Mouse (Mus musculus): ENCODE data around the gene Grid2. TPM values are rescaled to one million over a fixed set of nuclear protein-coding genes. Genes with fewer than 3 reads are reported as not detected.

Grid2 gene
- total RNA-seq (2021) = not detected
- long read RNA-seq, experiment 1 = 0 reads
- long read RNA-seq, experiment 2 = 0 reads

DNA sequence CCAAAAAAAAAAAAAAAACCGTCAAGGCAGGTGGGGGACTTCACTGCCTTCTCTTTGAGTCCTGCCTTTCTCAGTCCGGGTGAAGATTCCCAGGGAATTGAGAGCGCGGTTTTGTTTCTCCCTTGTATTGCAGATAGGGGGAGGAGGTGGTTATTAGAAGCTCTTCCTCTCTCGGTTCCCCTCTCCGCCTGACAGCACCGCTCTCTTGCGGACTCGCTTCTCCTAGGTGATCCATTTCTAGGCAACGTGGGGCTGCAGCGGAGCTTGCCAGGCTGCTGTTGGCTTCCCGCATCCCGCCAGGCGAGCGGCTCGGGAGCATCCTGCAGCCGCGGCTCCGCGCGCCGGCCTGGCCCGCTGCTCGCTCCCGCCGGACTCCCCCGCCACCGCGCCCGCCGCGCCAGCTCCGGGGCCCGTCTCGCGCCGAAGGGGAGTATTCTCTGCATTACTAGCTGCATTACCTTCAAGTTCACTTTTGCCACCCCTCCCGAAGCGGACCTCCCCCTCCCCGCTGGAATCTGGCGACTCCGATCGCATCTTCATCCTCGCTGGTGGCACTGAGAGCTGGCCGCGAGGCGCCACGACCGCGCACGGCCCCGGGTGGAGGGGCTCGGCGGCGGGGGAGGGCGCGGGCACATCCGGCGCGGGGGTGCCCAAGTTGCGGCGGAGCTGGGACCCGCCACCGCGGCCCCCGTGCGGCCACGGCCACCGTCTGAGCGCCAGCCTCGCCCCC is at the start of gene Grid2:
Gene Grid2, plus strand, starts transcription at position 51 of the 730 bp plus-strand sequence.
- DNase-seq = peak; percentile 20
- TF ChIP-seq CTCF (IDR thresholded peaks at IDR 0.05) = no peak
- H3K4me3 ChIP-seq = peak within 1 kb of the TSS; percentile 69
- intact Hi-C loops (cut with DNase I) = no loop called here
- H3K27ac ChIP-seq = no peak within 1 kb of the TSS

DNA sequence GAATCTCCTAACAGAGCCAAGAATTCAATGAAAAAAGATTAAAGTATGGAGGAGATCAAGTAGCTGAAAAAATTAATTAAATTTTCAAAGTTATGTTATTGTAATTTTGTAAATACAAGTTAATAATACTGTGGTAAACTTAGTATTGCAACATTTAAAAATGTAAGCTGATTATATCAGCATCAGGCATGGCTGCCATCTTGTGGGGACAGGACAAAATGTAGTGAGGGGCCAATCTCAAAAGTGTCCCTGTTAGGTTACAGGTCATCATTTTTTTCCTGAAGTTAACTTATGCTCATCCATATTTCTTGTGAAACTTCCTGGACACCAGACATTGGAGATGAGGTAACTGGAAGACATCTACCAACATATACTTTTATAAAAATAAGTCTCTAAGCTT is 4.9 kb upstream of the Grid2 start:
- no peak for TF ChIP-seq CTCF (IDR thresholded peaks at IDR 0.05)
- no peak for DNase-seq
- intact Hi-C loops (cut with DNase I) = no loop called here
- Histone ChIP-seq H3K4me3 (no peak overlapping the region), H3K27ac (no peak overlapping the region)

DNA sequence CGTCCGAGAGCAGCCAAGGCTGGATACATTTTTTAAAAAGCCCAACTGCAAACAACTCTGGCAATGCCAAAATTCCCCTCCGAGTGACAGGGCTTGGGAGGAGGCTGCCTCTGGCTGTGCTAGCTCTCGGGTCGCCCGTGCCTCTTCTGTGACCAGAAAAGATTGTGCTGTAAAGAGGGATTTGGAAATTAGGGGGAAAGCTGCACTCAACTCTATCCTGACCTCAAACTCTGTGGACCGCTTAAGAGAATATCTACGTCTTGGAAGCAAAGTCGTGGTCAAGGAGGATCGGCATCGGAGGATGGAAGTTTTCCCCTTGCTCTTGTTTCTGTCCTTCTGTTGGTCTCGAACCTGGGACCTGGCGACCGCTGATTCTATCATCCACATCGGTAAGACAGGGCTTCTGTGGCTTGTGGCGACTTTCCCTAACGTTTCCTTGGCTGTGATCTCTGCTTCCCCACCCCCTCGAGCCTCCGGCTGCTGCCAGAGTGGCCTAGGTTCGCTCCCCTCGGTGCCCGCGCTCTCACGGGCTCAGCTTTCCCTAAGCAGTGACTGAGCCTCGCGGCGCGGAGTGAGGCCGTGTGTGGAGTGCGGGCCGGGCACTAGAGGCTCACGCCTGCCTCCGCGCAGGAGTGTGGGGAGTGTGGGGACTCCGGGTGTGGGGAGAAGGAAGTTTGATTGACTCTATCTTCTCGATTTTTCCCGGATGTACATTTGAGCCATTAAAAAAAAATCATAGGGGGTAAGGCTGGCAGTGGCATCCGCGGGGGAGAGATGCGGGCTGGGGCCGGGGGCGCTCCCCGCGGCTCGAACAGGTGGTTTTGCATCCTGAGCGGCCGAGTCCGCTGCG is 1.1 kb downstream of the Grid2 start:
- TF ChIP-seq CTCF (IDR thresholded peaks at IDR 0.05) = no peak
- no peak for DNase-seq
- no peak overlapping the region for H3K27ac ChIP-seq
- peak overlapping the region; percentile 69 for H3K4me3 ChIP-seq
- intact Hi-C loops (cut with DNase I) = no loop called here

DNA sequence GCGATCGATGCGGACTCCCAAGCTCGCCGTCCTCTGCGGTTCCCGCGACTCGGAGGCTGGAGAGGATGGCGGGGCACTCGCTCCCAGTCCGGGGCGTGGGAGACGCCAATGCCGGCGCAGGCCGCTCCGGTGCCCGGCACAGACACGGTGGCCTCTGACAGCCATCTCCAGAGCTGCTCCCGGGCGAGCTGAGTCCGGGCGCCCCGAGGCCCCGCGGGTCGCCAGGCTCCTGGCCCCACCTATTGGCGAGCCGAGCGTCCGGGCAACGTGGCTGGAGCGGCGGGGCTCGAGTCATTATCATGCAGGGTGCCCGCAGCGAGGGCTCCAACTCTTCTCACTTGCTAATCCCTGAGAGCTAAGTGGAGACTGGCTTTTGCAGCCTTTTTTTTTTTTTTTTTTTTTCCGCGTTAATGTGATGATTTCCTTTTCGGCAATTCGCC is 1.8 kb downstream of the Grid2 start:
- TF ChIP-seq CTCF (IDR thresholded peaks at IDR 0.05) = no peak
- DNase-seq = peak; percentile 21
- no peak overlapping the region for H3K27ac ChIP-seq
- H3K4me3 ChIP-seq = peak overlapping the region; percentile 69
- intact Hi-C loops (cut with DNase I) = no loop called here

DNA sequence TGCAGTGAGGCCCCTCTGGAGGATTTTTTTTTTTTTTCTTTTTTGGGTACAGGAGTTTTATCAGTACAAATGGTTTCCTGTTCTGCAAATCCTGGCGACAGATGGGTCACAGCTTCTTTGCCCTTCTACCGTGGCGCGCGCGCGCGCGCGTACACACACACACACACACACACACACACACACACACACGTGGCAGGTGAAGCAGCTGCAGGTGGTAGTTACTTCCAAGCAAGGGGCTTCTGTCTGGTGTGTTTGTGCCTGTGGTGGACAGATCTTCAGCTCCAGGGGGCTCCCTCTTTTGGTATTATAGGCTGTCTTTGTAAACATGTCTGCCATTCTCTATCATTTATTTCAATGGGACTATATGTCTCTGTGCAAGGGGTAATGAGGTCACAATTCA is 2.2 kb downstream of the Grid2 start:
- peak overlapping the region; percentile 69 for H3K4me3 ChIP-seq
- no peak for DNase-seq
- TF ChIP-seq CTCF (IDR thresholded peaks at IDR 0.05) = no peak
- intact Hi-C loops (cut with DNase I) = no loop called here
- H3K27ac ChIP-seq = no peak overlapping the region

DNA sequence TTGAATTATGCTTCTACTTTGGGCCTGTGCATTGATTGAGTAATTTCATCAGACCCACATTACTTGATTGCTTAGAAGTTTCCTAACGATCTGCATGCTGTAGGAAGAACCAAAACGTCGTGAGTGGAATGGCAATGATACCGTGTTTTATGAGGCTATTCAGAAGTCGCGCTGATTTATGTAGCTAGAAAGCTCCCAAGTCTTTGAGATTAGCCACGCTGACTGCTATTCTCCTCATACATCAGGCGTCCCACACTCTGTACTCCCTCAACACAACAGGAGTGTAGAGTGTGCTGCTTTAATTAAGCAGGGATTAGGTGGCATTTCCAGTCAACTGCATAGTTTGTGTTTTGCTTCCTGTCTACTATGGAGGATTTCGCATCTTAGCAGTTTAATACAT is 4.1 kb downstream of the Grid2 start:
- TF ChIP-seq CTCF (IDR thresholded peaks at IDR 0.05) = no peak
- Histone ChIP-seq H3K4me3 (no peak overlapping the region), H3K27ac (no peak overlapping the region)
- intact Hi-C loops (cut with DNase I) = no loop called here
- DNase-seq = no peak

DNA sequence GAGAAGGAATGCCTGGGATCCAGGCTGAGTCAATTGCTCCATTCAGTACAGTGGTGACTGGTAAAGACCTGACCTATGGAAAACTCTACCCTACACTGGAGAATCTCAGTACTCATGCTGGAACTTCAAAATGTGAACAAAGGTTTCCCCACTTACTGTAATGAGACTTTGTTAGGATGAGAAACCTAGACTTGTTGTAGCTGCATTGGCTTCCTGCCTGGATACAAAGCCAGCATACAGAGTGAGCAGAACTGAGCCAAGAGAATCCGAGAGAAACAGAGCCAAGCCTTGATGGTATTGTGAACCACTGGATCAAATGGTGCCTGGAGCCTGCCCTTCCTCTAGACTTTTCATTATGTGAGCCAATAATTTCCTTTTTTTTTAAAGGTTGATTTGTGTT is 28.7 kb downstream of the Grid2 start:
- H3K4me3 ChIP-seq = no peak overlapping the region
- no peak for TF ChIP-seq CTCF (IDR thresholded peaks at IDR 0.05)
- DNase-seq = no peak
- H3K27ac ChIP-seq = no peak overlapping the region
- intact Hi-C loops (cut with DNase I) = no loop called here

DNA sequence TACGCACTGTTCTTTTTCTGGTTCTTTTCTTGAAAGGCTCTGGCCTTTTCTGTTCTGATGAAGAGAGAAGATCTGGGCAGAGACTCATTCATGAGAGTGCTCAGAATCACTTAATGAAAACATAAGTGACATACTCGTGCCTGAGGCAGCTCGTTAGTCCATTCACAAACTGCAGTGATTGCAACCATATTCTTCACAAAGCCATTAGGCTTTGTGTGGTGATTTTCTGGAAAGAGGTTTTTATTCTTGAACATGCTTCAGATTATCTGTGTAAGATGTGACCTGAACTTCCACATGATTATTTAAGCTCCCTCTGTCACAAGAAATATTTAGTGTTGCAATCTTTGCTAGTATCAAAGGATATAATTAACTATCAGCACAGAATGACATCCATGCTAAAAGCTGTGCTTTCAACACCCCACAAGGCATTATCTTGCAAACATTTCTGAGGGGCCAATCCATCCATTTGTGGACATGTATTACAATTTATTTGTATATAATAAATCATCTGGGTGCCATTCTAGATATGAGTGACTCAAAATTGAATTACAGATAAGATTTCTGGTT is 86.8 kb downstream of the Grid2 start:
- intact Hi-C loops (cut with DNase I) = no loop called here
- no peak for TF ChIP-seq CTCF (IDR thresholded peaks at IDR 0.05)
- no peak for DNase-seq
- no peak overlapping the region for H3K4me3 ChIP-seq
- no peak overlapping the region for H3K27ac ChIP-seq

DNA sequence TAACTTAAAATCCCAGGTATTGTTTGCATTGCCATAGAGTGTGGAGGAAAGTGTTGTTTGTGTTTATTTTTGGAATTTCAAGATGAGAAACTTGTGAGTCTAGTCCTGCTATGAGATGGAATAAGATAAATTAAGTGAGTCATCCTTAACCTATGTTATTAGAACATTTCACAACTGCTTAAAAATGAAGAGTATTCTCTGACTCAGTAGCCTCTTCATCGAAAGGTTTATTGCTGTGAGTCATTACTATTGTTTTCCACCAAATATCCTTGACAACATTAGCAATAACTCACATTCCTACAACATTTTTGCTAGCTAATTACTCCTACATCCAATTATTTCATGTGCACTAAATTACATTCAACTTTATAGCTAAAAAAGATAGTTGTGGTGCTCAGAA is 91.3 kb downstream of the Grid2 start:
- Histone ChIP-seq H3K27ac (no peak overlapping the region), H3K4me3 (no peak overlapping the region)
- DNase-seq = no peak
- no peak for TF ChIP-seq CTCF (IDR thresholded peaks at IDR 0.05)
- intact Hi-C loops (cut with DNase I) = no loop called here

DNA sequence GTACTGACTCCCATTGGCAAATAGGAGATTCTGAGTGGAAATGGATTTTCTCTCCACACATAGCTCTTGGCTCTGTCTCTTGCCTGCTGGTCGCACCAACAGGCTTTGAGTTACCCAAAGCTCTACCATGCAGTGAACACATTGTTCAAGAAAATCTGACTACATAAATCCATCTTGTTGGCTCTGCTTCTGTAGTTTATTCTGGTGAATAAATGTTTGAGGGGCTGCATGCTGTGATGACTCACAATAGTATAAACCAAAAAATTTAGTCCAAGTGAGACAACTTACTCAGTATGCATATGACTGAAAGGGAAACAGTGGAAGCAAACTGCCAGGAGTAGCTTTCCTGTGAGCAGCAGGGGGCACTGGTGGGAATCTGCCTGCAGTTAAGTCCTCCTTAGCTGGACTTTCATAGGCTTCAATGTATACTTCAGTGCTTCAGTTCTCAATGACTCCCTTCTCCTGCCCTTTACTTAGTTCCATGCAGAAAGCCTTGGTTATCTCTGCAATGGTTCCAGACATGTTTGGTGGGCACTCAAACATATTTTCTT is 125.5 kb downstream of the Grid2 start:
- TF ChIP-seq CTCF (IDR thresholded peaks at IDR 0.05) = peak; percentile 15; the same call in 1 of the 2 replicates
- intact Hi-C loops (cut with DNase I) = no loop called here
- DNase-seq = no peak
- Histone ChIP-seq H3K4me3 (no peak overlapping the region), H3K27ac (no peak overlapping the region)

DNA sequence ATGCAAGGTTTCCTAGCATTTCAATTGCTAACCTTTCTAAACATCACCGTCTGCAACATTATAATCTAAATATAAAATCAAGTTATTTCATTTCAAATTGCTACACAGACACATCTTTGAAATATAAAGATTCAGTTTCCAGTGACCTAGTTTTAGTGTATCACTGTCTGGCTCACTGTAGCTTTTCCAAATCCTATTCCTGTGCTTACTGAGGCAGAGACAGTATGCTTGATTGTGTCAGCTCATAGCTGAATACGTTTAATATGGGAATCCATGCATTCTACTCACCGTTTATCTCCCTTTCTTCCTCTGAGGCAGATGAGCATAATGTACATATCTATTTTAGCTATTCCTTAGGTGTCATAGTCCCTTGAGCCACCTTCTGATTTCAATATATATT is 146.0 kb downstream of the Grid2 start:
- Histone ChIP-seq H3K27ac (no peak overlapping the region), H3K4me3 (no peak overlapping the region)
- no peak for DNase-seq
- intact Hi-C loops (cut with DNase I) = no loop called here
- no peak for TF ChIP-seq CTCF (IDR thresholded peaks at IDR 0.05)

DNA sequence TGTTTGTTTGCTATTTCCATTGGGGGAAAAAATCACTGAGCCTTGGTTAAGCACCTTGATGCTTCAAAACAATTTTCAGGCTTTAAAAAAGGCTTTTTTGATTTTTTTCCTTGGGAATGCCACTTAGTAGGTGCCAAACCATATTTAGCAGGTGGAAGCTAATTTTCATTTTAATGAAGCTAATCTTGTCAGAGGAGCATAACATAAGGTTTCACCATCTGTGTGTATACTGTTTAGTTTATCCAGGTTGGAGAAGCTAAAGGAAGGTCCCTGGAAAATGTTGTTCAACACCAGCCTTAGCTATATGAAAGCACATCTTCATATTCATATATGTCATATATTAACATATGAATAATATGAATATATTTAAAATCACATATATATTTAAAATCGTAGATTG is 161.9 kb downstream of the Grid2 start:
- Histone ChIP-seq H3K4me3 (no peak overlapping the region), H3K27ac (no peak overlapping the region)
- intact Hi-C loops (cut with DNase I) = no loop called here
- DNase-seq = no peak
- no peak for TF ChIP-seq CTCF (IDR thresholded peaks at IDR 0.05)

DNA sequence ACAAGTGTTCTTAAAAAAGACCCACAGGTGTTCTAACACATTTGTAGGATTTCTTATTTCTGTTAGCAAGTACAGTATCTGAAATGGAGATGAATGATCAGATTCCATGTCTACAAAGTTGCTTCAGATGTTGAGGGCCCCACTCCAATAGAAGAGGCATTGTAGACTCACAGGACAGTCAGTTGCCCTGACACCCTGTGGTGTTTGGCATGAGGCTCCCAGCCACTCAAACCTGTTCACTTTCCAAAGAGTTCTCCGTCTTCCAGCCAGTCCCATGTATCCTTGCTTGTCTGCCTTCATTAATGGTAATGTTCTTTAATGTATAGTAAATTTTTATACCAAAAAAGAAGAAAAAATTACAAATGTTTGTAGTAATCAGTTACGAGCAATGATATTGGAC is 177.1 kb downstream of the Grid2 start:
- intact Hi-C loops (cut with DNase I) = no loop called here
- DNase-seq = no peak
- no peak overlapping the region for H3K4me3 ChIP-seq
- no peak for TF ChIP-seq CTCF (IDR thresholded peaks at IDR 0.05)
- H3K27ac ChIP-seq = no peak overlapping the region

Data from gastrocnemius, adult 2 months (tissue).